Mouse (Mus musculus): Measurements from ENCODE around the gene Rab6b.

GRCm38 (mm10) chr9:103143881-103144280, 32.3 kb downstream of the Rab6b start:
- TF ChIP-seq CTCF (IDR thresholded peaks at IDR 0.05; ENCODE audit: borderline replicate concordance, extremely low read depth, insufficient read depth, insufficient read length): no peak
- no peak for TF ChIP-seq POLR2A (IDR thresholded peaks at IDR 0.05; ENCODE audit: borderline replicate concordance, extremely low read depth, insufficient read depth, insufficient read length, poor library complexity, severe bottlenecking)

Data from brain, embryonic 14.5 days (tissue).